Mouse (Mus musculus): ENCODE results near the gene Casq2. TPM values are rescaled to one million over a fixed set of nuclear protein-coding genes. Genes with fewer than 3 reads are reported as not detected.

Casq2 gene
- total and polyA plus RNA-seq, 3 experiments, result not detected

GRCm38 (mm10) chr3:102049207-102050104, 36.8 kb upstream of the Casq2 start:
- H3K27me3 ChIP-seq (ENCODE audit: control insufficient read depth in 1 of 2, insufficient read depth in 2 of 2, low read length in 2 of 2), result no peaks in the 10 kb centered on the region
- no peaks in the 10 kb centered on the region for H3K79me2 ChIP-seq (ENCODE audit: control insufficient read depth, insufficient read depth, low read length, poor library complexity)
- H3K9ac ChIP-seq (ENCODE audit: control insufficient read depth, low read depth, low read length, poor library complexity, severe bottlenecking), result no peak overlapping the region
- H3K4me3 ChIP-seq (ENCODE audit: control insufficient read depth in 1 of 2, insufficient read depth in 1 of 2, low read depth in 2 of 2, low read length in 2 of 2), result no peak overlapping the region
- H3K4me1 ChIP-seq (ENCODE audit: control insufficient read depth in 1 of 2, insufficient read depth in 2 of 2, low read length in 2 of 2), result no peaks in the 10 kb centered on the region
- H3K36me3 ChIP-seq (ENCODE audit: control insufficient read depth in 1 of 2, insufficient read depth in 2 of 2, low read length in 2 of 2), result no peaks in the 10 kb centered on the region
- no peak for DNase-seq (ENCODE audit: low read depth, low spot score)
- TF ChIP-seq ZKSCAN1 (IDR thresholded peaks at IDR 0.05; ENCODE audit: low read depth, low read length), result no peak
- no peak for TF ChIP-seq EP300 (IDR thresholded peaks at IDR 0.05; ENCODE audit: low read depth in 1 of 2, low read length in 2 of 2)
- no peak for TF ChIP-seq CTCF (IDR thresholded peaks at IDR 0.05 in 2 of 3, conservative IDR thresholded peaks at IDR 0.05 in 1 of 3; ENCODE audit: control insufficient read depth in 1 of 3, insufficient read depth in 1 of 3, low read depth in 2 of 3, low read length in 3 of 3, poor library complexity in 1 of 3, severe bottlenecking in 1 of 3)
- TF ChIP-seq POLR2AphosphoS2 (IDR thresholded peaks at IDR 0.05; ENCODE audit: low read length), result no peak
- TF ChIP-seq UBTF (IDR thresholded peaks at IDR 0.05; ENCODE audit: borderline replicate concordance, insufficient read depth, low read depth, low read length), result no peak
- no peak for TF ChIP-seq TCF12 (IDR thresholded peaks at IDR 0.05; ENCODE audit: low read depth, low read length)
- no peak for TF ChIP-seq USF2 (IDR thresholded peaks at IDR 0.05; ENCODE audit: borderline replicate concordance in 1 of 2, insufficient read depth in 1 of 2, low read depth in 1 of 2, low read length in 2 of 2)
- TF ChIP-seq KAT2A (conservative IDR thresholded peaks at IDR 0.05; ENCODE audit: low read depth, low read length), result no peak
- no peak for TF ChIP-seq SMC3 (IDR thresholded peaks at IDR 0.05; ENCODE audit: low read depth, low read length)
- no peak for TF ChIP-seq MAZ (IDR thresholded peaks at IDR 0.05; ENCODE audit: low read depth, low read length)
- TF ChIP-seq RCOR1 (IDR thresholded peaks at IDR 0.05; ENCODE audit: low read depth, low read length), result no peak
- no peak for TF ChIP-seq MXI1 (IDR thresholded peaks at IDR 0.05; ENCODE audit: low read depth, low read length)
- TF ChIP-seq CHD1 (IDR thresholded peaks at IDR 0.05; ENCODE audit: low read depth, low read length), result no peak
- TF ChIP-seq ZC3H11A (IDR thresholded peaks at IDR 0.05; ENCODE audit: low read depth, low read length), result no peak
- TF ChIP-seq TBP (IDR thresholded peaks at IDR 0.05; ENCODE audit: low read depth, low read length), result no peak
- no peak for TF ChIP-seq NELFE (IDR thresholded peaks at IDR 0.05; ENCODE audit: low read depth, low read length)
- TF ChIP-seq SIN3A (IDR thresholded peaks at IDR 0.05; ENCODE audit: low read length), result no peak
- TF ChIP-seq POLR2A (IDR thresholded peaks at IDR 0.05; ENCODE audit: control insufficient read depth in 1 of 2, insufficient read depth in 1 of 2, low read depth in 1 of 2, low read length in 2 of 2, poor library complexity in 1 of 2), result no peak
- no peak for TF ChIP-seq RAD21 (IDR thresholded peaks at IDR 0.05; ENCODE audit: low read depth, low read length)
- TF ChIP-seq ETS1 (IDR thresholded peaks at IDR 0.05; ENCODE audit: low read depth, low read length), result no peak
- no peak overlapping the region for H3K27ac ChIP-seq (ENCODE audit: control insufficient read depth, low read depth, low read length)
- H3K9me3 ChIP-seq (replicated peaks; ENCODE audit: insufficient read depth, low read length), result no peaks in the 10 kb centered on the region

GRCm38 (mm10) chr3:102052036-102052435, 34.2 kb upstream of the Casq2 start:
- Histone ChIP-seq H3K79me2 (ENCODE audit: control insufficient read depth, insufficient read depth, low read length, poor library complexity) (no peaks in the 10 kb centered on the region), H3K4me1 (ENCODE audit: control insufficient read depth in 1 of 2, insufficient read depth in 2 of 2, low read length in 2 of 2) (no peaks in the 10 kb centered on the region)

More at GRCm38 (mm10) chr3:102052036-102052435, 34.2 kb upstream of the Casq2 start:
- H3K27ac ChIP-seq (ENCODE audit: control insufficient read depth, low read depth, low read length), result no peak overlapping the region
- no peaks in the 10 kb centered on the region for H3K9me3 ChIP-seq (replicated peaks; ENCODE audit: insufficient read depth, low read length)
- H3K36me3 ChIP-seq (ENCODE audit: control insufficient read depth in 1 of 2, insufficient read depth in 2 of 2, low read length in 2 of 2), result no peaks in the 10 kb centered on the region
- DNase-seq (ENCODE audit: low read depth, low spot score), result no peak
- no peak overlapping the region for H3K9ac ChIP-seq (ENCODE audit: control insufficient read depth, low read depth, low read length, poor library complexity, severe bottlenecking)
- H3K27me3 ChIP-seq (ENCODE audit: control insufficient read depth in 1 of 2, insufficient read depth in 2 of 2, low read length in 2 of 2), result no peaks in the 10 kb centered on the region
- no peak for TF ChIP-seq ZC3H11A (IDR thresholded peaks at IDR 0.05; ENCODE audit: low read depth, low read length)
- TF ChIP-seq MAX (IDR thresholded peaks at IDR 0.05; ENCODE audit: low read length), result no peak
- no peak for TF ChIP-seq JUND (IDR thresholded peaks at IDR 0.05; ENCODE audit: low read depth, low read length)
- no peak for TF ChIP-seq GABPA (IDR thresholded peaks at IDR 0.05; ENCODE audit: low read depth, low read length)
- no peak for TF ChIP-seq CHD2 (IDR thresholded peaks at IDR 0.05; ENCODE audit: low read length)
- TF ChIP-seq NRF1 (IDR thresholded peaks at IDR 0.05; ENCODE audit: insufficient read depth, low read depth, low read length, poor library complexity, severe bottlenecking), result no peak
- TF ChIP-seq RAD21 (IDR thresholded peaks at IDR 0.05; ENCODE audit: low read depth, low read length), result no peak
- no peak for TF ChIP-seq MYC (IDR thresholded peaks at IDR 0.05; ENCODE audit: low read depth, low read length)
- H3K4me3 ChIP-seq (ENCODE audit: control insufficient read depth in 1 of 2, insufficient read depth in 1 of 2, low read depth in 2 of 2, low read length in 2 of 2), result no peak overlapping the region

All from MEL (cell line).